Mouse (Mus musculus): ENCODE data around the gene Gm6993. TPM values are rescaled to one million over a fixed set of nuclear protein-coding genes. Genes with fewer than 3 reads are reported as not detected.

Gm6993 gene
- not detected for polyA plus RNA-seq (2012; fragmentation: generic; extraction: Trizol)

DNA sequence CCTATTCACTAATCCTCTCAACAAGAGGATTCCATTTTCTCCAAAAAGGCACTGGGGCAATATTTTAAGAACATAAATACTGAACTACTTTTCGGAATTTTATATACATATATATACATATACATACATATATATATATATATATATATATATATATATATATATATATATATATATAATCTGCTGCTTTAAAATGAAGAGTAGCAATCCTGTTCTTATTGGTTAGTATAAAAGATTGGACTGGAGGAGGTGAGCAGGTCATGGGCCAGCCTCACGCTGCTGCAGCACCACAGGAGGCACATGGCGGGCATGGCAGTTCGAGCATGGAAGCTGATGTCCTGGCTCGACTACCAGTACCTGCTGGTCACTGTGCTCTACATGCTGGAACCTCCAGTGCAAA lies at the start of gene Gm6993:
Gene Gm6993 (plus strand): TSS at position 301 of the 400 bp plus-strand sequence.

DNA sequence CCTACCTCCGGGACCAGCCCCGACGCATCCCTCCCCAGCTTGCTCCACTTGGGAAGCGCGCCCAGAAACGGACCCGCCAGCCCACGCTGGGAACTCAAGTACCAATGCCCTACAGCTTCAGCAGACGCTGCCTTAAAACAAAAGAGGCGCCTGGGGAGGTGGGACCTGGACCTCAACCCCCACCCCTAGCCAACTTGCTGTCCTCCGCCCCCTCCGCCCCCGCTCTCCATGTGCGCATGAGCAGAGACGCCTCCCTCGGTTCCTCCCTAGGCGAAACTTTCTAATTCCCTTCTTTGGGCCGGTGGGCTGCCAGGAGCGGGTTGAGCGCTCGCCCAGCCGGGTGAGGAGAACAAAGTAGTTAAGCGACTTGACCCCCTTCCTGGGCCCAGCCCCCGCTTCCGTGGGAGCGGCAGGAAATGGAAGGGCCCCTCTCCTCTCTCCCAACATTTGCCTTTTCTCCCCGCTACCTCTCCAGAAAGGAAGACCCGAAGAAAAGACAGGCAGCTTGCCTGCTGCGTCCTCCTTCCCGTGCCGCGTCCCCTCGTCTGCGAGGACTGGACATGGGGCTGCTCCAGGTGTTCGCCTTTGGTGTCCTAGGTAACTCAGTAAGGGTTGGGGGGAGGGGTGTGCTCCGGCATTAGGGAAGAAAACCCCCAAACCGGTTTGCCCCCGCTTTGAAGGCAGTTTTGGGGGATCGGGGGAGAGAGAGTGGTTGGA lies 24.6 kb downstream of the Gm6993 start, which contains the start of gene Lamb1:
Gene Lamb1 (plus strand): TSS at position 230 of the 717 bp plus-strand sequence.

Other genes with a start within 250 kb of the Gm6993 start
- under 1 TPM; 0.11 to 0.68 TPM for gene Fam110c, start 166.9 kb upstream of the Gm6993 start, polyA plus RNA-seq (2012; fragmentation: generic; extraction: Trizol)
- gene Lamb1, start 24.5 kb downstream of the Gm6993 start, polyA plus RNA-seq (2012; fragmentation: generic; extraction: Trizol) = 10 to 100 TPM; 11.0 to 54.1 TPM
- gene Dld, start 110.7 kb downstream of the Gm6993 start, polyA plus RNA-seq (2012; fragmentation: generic; extraction: Trizol) = 10 to 100 TPM in 1 of 2 experiments, 1 to 10 TPM in 1; 1.7 to 15.1 TPM
- gene Slc26a3, start 150.1 kb downstream of the Gm6993 start, polyA plus RNA-seq (2012; fragmentation: generic; extraction: Trizol) = not detected

Measured in C3H10T1/2 (cell line).